Mouse (Mus musculus) Patski (cell line): Measurements from ENCODE around the gene Olfr1346. TPM values are rescaled to one million over a fixed set of nuclear protein-coding genes. Genes with fewer than 3 reads are reported as not detected.
A peak's percentile ranks its signal among the peaks of the same experiment; 100 is the strongest.

Source experiments
- ATAC-seq: fragments of 100-300 bp; one replicate; pipeline ENCODE4 v1.8.0; 2021
- CTCF ChIA-PET: fragments of 350-600 bp; sonication (Branson Sonifier 250); formaldehyde crosslinking; loops from one replicate; lab custom pipeline; 2022; ENCODE audit warnings: inconsistent platforms; lab: Charles Lee
- POLR2A ChIA-PET: fragments of 350-600 bp; sonication (Branson Sonifier 250); formaldehyde crosslinking; loops from one replicate; lab custom pipeline; 2022; ENCODE audit warnings: antibody characterized with exemption, inconsistent platforms; lab: Charles Lee
- DNase-seq: peaks from one replicate; pipeline ENCODE4 v3.0.0-alpha.2; 2011; ENCODE audit warnings: low read depth, low spot score
- H3K27me3 ChIP-seq: fragments of 371-371 bp; one replicate; pipeline ENCODE4 v1.5.1; 2021
- CTCF ChIP-seq: fragments of 100-300 bp; IDR thresholded peaks from one replicate; pipeline ENCODE4 v1.5.1; 2021
- in situ Hi-C: fragments of 300-500 bp; cut with MboI; formaldehyde crosslinking; loops from 3 replicates; pipeline ENCODE4 v1.11.1; 2018; ENCODE audit warnings: low pct_unique_long_range_greater_than_20kb, mixed read lengths
- polyA plus RNA-seq: library from polyadenylated mRNA; unstranded; gene quantifications from one replicate; pipeline ENCODE4 v1.2.3, GENCODE M21; 2021

Gene Olfr1346
- polyA plus RNA-seq, 1 experiment from 2014 or later: not detected

DNA sequence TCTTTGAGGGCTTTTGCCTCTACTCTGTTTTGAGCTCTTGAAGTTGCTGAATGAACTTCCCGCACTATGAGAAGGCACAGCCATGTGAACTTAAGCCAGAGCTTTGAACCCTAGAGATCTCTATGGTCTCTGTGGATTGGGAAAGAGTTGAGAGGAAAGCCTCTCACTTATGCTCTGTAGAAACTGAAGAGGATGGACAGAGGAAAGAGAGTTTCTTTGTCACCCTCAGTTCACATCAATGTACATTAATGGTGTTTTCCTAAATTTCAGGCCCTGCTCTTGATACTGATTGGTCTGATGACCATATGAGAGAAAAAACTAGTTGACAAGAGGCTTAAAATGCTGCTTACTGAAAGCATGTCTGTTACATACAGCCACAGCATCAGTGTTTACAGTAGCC, 41.7 kb downstream of the Olfr1346 start, which contains the start of gene Olfr1348:
Gene Olfr1348 (minus strand): TSS at position 101 of the 400 bp plus-strand sequence.
- DNase-seq (no peak), ATAC-seq (no peak)
- H3K27me3 ChIP-seq: peaks cover 18% of the 10 kb centered on the region
- no peak for TF ChIP-seq CTCF
- ChIA-PET POLR2A (no interaction called here), CTCF (no interaction called here)
- in situ Hi-C loops: no loop called here

DNA sequence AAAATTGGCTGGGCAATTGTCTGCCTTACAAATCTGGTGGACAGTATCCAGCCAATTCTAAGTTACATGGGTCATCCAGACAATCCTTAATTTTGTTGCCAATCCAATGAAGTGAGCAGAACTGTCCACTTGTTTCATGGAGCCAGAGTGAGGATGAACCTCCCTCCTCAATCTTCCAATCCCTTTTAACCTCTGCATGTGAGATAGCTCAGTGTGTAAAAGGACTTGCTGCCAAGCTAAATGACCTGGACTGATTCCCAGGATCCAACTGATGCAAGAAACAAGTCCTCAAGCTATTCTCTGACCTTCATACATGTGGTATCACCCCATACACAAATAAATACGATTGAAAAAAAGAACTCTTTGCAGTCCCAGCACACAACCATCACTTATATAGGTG, 54.8 kb downstream of the Olfr1346 start:
- CTCF ChIA-PET: no interaction called here
- in situ Hi-C loops: no loop called here
- POLR2A ChIA-PET: no interaction called here
- no peaks in the 10 kb centered on the region for H3K27me3 ChIP-seq
- DNase-seq (no peak), ATAC-seq (no peak)
- no peak for TF ChIP-seq CTCF

DNA sequence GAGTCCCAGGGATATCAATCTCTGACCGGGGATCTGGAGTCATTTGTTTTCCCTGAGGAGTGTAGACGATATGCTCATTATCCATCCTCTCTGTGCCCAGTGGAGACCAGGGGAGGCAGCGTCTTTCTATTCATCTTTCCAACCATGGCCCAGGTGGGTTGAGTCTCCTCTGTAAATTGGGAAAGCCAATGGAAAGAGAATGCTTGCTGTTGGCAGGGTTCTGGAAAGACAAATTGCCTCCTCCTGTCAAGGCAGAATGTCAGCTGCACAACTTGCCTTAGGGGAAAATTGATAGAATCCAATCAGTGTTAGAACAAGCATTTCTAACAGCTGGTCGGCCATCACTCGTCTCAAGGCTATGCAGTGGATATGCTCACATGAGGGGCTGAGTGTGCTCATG, 55.9 kb downstream of the Olfr1346 start, which contains the start of gene Olfr1349:
Gene Olfr1349 (minus strand): TSS at position 101 of the 400 bp plus-strand sequence.
- no peak for DNase-seq
- in situ Hi-C loops: no loop called here
- CTCF ChIA-PET: interaction anchor here (0.8 kb wide), 1 partner anchor 87 kb away, joined by 3 read pairs; no protein-coding TSS in a partner anchor
- POLR2A ChIA-PET: no interaction called here
- ATAC-seq: no peak
- peaks cover 3% of the 10 kb centered on the region for H3K27me3 ChIP-seq
- no peak for TF ChIP-seq CTCF

GRCm38 (mm10) chr7:6525001-6525400, 58.1 kb downstream of the Olfr1346 start:
- in situ Hi-C loops: loop anchor here (5.0 to 25.0 kb wide), 3 partner anchors 88 to 168 kb away; partner anchors contain the start of gene Olfr1344
- TF ChIP-seq CTCF: peak; percentile 28
- no peak for DNase-seq
- ChIA-PET CTCF (interaction anchor here (1.3 to 1.6 kb wide), 3 partner anchors 11 to 90 kb away, joined by 4 to 9 read pairs (median 5); no protein-coding TSS in a partner anchor), POLR2A (no interaction called here)
- no peak for ATAC-seq
- H3K27me3 ChIP-seq: peaks cover 12% of the 10 kb centered on the region

DNA sequence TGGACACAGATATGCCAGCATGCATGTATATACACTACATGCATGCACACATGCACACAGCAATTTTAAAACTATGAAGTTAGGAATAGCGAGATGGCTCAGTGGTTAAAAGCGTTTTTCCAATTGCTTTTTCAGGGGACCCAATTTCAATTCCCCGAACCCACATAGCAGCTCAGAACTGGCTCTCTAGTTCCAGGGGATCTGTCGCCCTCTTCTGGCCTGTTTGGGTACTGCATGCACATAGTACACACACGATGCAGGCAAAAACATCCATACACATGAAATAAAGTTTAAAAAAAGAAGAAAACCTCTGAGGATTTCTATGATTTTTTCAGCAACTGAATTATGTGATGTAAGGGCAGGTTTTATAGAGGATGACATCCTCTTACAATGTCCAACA, 59.2 kb downstream of the Olfr1346 start:
- no peak for ATAC-seq
- CTCF ChIA-PET: interaction anchor here (0.8 to 1.6 kb wide), 4 partner anchors 12 to 91 kb away, joined by 3 to 9 read pairs (median 4); no protein-coding TSS in a partner anchor
- in situ Hi-C loops: loop anchor here (5.0 to 25.0 kb wide), 3 partner anchors 89 to 169 kb away; partner anchors contain the start of gene Olfr1344
- peak; percentile 65 for TF ChIP-seq CTCF
- POLR2A ChIA-PET: no interaction called here
- no peak for DNase-seq
- H3K27me3 ChIP-seq: peaks cover 12% of the 10 kb centered on the region

Other genes starting within 250 kb of the Olfr1346 start
- gene Zscan5b, start 244.8 kb upstream of the Olfr1346 start, polyA plus RNA-seq: not detected
- gene Epp13, start 214.4 kb upstream of the Olfr1346 start, polyA plus RNA-seq: not detected
- gene Zfp667, start 180.5 kb upstream of the Olfr1346 start, polyA plus RNA-seq: 3.6 TPM
- not detected for gene Zfp583, start 135.8 kb upstream of the Olfr1346 start, polyA plus RNA-seq
- 0.99 TPM for gene Gm3854, start 123.3 kb upstream of the Olfr1346 start, polyA plus RNA-seq
- 3.4 TPM for gene Zfp78, start 103.8 kb upstream of the Olfr1346 start, polyA plus RNA-seq
- gene Zfp28, start 83.8 kb upstream of the Olfr1346 start, polyA plus RNA-seq: 7.6 TPM
- gene Smim17, start 68.4 kb upstream of the Olfr1346 start, polyA plus RNA-seq: 0.36 TPM
- not detected for gene Gm20715, start 56.8 kb upstream of the Olfr1346 start, polyA plus RNA-seq
- gene Olfr1344, start 28.4 kb upstream of the Olfr1346 start, polyA plus RNA-seq: not detected
- gene Olfr1336, start 10.9 kb upstream of the Olfr1346 start, polyA plus RNA-seq: 0.01 TPM
- not detected for gene Olfr5, start 19.8 kb downstream of the Olfr1346 start, polyA plus RNA-seq
- gene Olfr1347, start 32.7 kb downstream of the Olfr1346 start, polyA plus RNA-seq: not detected
- not detected for gene Olfr1348, start 41.6 kb downstream of the Olfr1346 start, polyA plus RNA-seq
- not detected for gene Olfr1349, start 55.8 kb downstream of the Olfr1346 start, polyA plus RNA-seq
- gene Olfr1350, start 97.7 kb downstream of the Olfr1346 start, polyA plus RNA-seq: not detected
- 127 TPM for gene Zim1, start 229.3 kb downstream of the Olfr1346 start, polyA plus RNA-seq